Mouse (Mus musculus): ENCODE measurements at regions not wholly inside any gene's neighbourhood (a gene's known extent, or its start where the extent isn't known, plus 50 kb on each side); places are given as distances from the start of the nearest gene placed in this dataset.

DNA sequence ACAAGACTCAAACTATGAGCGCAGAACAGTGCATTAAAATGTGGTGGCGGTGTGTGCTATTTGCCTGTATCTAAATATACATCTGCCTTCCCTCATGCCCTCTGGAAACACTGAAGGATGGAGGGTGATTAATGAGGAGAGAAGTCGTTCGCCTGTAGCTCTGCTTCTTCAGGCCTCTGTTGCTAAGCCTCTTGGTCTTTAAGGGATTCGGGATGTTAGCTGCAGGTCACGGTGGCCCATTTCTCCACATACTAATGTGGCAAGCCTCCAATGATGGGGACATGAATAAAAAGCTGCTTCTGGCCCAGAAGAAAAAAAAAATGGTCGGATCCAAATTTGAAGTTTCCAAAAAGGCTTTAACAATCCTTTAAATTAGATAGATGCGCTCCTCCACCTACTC lies 137.0 kb upstream of the Btg1 start:
- TF ChIP-seq TCF12 (IDR thresholded peaks at IDR 0.05; ENCODE audit: low read depth, low read length), result no peak
- no peak for TF ChIP-seq CTCF (conservative IDR thresholded peaks at IDR 0.05 in 1 of 2, IDR thresholded peaks at IDR 0.05 in 1 of 2; ENCODE audit: low read depth in 2 of 2, low read length in 2 of 2)
- TF ChIP-seq GABPA (IDR thresholded peaks at IDR 0.05; ENCODE audit: insufficient replicate concordance, low read depth, low read length), result no peak

Measured in CH12.LX (cell line).